Mouse (Mus musculus) neural tube, embryonic 10.5 days (tissue): ENCODE measurements around the gene 1700015G11Rik.

Source experiments
- DNase-seq: peaks from one replicate; pipeline ENCODE4 v3.0.0-alpha.2; 2017; ENCODE audit warnings: low spot score; ENCODE audit errors: extremely low spot score

Gene 1700015G11Rik

DNA sequence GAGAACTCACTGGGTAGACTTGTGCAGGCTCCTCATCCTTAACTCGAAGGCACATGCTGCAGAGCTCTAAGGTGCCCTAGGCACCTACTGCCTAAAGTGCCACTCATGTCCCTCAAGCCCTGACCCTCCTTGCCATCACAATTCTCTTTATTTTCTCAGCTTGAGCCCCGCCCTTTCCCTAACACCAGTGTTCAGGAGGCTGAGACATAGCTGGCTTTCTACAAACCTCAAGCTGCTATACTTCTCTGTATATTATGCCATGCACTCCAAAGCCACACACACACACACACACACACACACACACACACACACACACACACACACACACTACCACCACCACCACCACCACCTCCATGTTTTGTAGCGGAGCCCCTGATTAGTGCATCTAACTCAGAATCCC is at the start of gene 1700015G11Rik:
Gene 1700015G11Rik (minus strand): TSS at position 101 of the 400 bp plus-strand sequence.
- DNase-seq = no peak

DNA sequence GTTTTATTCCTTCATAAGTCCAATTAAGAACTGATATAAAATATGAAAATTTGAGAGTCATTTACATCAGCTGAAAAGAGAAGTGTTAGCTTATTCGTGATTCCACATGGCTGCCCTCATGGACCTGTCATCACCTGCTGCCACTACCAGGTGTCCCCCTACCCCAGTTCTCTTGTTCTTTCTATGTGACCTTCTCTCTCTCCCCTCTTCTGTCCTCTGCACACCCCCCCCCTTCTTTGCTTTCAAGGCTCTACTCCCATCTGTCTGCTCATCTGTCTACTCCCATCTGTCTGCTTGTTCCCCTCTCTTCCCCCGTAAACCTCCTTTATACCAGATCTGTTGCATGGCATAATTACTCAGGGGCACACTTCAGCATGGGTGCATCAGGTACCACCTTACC is 41.4 kb upstream of the 1700015G11Rik start:
- DNase-seq = no peak

DNA sequence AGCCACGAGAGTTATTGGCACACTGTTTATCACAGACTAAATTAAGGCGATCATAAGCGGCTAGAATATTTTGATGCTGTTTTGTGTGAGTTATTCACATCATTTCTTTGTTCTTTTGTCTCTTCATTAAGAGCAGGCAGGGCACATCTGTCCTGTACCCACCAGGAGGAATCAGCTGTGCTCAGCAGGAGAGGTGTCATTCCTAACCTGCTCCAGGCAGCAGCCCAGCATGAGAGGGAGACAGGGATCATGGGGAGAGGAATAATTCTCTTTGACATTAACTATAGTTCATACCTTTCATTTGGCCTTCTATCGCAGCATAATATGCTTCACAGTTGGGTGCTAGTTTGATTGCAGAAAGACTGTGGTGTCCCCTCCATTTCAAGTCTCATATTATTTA is 40.7 kb upstream of the 1700015G11Rik start:
- no peak for DNase-seq

DNA sequence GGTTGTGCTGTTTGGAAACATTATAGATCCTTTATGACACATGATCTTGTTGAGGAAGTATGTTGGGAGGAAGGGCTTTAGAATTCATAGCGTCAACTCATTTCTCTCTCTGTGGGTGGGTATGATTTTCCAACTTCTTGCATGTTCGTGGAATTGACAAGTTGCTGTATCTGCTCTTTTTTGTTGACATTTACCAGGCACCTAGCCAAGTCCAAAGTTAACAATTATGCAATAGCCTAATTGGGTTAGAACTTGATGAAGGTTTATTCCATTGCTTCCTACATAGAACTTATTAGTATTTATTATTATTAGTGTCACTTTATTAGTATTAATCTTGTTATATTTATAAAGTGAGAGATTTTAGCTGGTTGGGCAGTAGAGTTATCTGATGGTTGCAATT is 40.3 kb upstream of the 1700015G11Rik start:
- DNase-seq = no peak

DNA sequence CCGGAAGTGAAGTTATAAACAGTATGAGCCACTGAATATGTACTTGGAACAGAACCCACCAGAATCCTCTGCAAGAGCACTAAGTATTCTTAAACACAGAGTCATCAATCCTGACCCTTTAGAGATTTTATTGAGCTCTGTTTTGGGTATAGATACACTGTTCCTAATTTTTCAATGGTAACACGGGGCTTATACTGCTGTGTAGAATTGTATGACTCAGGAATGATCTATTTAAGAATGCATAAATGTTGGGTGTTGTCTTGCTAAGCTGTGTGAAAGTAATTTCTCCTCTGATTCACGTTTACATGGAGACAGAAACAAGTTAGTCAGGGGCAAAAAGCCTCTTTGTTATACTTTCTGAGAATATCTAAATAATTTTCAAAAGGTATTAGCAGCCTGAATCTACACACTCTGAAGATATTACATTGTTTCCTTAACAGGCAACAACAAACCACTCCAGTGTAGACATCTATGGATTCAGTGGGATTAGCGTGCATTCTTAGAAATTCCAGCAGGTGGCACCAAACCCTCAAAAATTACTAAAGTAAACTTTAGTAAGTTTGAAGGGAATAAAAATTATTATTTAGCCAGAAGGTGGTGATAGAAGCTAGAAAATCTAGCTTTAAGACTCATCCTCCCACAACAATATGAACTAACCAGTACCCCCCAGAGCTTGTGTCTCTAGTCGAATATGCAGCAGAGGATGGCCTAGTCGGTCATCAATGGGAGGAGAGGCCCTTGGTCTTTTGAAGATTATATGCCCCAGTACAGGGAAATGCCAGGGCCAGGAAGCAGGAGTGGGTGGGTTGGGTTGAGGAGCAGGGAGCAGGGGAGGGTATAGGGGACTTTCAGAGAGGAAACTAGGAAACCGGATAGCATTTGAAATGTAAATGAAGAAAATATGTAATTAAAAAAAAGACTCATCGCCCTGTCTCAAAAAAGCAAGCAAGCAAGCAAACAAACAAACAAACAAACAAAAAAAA is 22.4 kb upstream of the 1700015G11Rik start:
- DNase-seq = peak; percentile 36

DNA sequence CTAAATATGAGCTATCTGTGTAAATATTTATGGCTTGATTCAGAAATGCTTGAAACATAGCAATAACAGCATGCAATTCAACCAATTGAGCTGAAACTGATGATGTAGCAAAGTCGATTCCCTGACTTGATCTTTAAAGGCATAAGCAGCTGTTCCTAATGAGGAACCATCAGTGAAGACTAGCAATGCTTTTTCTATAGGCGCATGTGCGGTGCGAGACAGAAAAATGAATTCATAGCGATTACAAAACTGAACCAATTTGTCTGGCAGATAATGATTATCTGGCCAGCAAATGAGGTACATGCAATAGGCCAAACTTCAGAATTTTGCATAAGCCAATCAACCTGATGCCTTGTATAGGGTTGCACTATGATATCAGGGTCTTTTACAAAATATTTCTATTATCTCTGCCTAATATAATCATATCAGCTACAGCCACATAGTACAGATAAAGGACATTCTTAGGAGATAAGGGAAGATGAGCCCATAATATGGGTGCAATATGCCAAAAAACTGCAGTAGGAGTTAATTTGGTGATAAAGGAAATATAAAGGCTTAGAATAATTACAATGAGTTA is 8.6 kb upstream of the 1700015G11Rik start:
- no peak for DNase-seq

DNA sequence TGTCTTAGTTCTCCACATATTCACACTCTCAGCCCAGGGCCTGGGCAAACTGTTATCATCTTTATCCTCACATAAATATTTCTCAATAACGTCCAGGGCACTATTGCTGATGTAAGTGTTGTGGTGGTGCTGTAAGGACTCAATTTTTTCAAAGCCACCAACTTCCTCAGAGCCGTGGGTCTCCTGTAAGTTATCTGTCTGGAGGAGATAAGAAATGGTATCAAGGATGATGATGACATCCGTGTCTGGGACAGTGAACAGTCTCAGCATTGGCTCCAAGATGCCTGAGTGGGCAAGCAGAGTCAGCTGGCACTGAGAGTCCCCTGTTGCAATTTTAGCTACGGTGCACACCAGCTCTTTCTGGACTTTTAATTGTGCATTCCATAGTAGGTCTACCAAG is 6.5 kb upstream of the 1700015G11Rik start:
- no peak for DNase-seq

DNA sequence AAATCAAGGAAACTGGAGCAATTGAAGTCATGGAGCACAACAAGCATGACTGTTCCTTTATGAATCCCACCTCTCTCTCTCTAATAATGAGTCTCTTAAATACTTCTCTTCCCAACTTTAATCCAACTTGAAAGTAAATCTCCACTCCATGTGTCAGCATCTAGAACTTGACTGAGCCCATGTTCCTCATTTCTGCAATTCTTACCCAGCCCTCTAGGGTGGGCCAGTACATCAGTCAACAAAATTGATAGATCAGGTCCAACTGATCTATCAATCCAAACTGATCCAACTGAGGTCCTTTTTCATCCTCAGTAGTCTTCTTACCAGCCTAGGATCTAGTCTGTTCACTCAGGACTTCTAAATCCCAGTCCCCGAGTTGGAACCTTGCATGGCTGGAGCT is 348 bp downstream of the 1700015G11Rik start:
- no peak for DNase-seq

DNA sequence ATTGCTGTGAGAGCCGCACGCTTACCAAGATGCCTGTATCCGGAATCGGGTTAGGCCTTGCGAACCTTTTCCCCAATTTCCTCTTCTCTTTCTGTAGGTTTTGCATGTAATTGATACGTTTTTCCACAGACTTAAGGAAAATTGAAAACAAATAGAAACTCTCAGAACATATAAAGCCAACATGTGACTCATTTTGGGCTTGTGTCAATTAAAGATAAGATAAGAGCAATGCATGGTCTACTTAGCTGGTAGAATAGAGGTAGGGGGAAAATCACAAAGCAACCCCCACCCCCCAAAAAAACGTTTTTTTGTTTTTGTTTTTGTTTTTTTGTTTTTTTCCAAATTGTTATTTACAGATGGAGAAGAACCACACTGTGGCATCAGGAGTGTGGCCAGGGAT is 2.1 kb downstream of the 1700015G11Rik start:
- DNase-seq = no peak

DNA sequence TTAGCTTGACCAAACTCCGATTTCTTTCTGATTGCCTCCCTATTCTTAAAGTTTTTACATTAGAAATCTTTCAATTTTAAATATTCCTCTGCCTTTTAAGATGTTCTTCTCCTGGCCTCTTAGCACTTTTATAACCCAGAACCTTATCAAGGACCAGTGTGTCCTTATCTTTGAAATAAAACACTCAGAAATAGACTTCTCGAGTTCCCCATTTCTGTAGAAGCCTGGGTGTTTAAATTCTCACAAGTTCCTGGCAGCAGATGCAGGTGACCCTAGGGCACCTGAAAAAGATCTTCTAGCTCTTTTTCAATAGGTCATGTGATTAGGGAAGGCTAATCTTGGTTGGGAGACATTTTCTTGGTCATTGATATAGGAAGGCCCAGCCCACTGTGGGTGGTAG is 8.4 kb downstream of the 1700015G11Rik start:
- no peak for DNase-seq

DNA sequence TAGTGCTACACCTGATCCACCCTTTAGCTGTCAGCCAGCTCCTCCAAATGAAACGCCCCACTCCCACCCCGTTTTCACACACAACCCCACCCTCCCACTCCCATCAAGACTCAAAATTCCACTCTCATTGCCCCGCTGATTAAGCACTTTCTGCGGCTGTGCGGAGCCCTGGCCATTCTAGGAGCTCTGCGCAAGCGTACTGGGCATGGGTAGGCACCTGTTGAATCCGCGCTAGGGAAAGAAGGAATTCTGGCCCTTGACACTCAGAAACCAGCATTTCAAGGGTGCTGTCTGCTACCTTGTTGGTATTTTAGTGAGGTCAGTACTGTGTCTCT is 9.3 kb downstream of the 1700015G11Rik start:
- DNase-seq = no peak

DNA sequence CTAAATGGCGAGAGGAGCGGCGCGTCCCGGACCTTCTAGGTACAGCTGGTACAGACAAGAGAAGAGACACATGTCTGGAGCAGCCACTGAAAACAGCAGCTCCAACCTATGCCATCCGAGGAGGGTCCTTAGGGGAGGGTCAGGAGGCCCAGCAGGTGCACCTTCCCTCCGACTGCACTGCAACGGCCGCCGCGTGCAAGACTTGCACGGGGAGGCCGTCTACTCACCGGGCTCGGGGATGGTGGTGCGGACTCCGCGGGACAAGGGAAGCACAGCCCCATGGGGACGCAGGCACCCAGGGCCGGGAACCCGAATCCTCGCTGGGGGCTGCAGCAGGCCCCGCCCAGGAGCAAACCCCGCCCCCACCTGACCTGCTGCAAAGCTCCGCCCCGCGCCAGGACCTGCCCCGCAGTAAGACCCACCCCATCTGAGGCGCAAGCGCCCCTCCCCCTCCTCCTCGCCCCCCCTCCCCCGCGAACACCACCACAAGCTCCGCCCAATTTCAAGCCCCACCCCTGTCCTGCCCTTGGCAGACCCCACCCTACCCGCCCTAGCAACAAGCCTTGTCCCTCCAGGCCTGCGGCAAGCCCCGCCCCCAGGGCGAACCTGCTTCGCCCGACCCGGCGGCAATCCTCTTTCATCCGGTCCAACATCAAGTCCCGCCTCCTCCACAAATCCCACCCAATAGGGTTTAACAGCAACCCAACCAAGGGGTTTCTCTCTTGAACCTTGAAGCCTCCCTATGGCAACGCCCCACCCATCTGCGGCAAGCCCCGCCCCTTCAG is 9.8 kb downstream of the 1700015G11Rik start, which contains the start of gene Svip:
Gene Svip (minus strand): TSS at position 508 of the 785 bp plus-strand sequence.
- peak; percentile 84 for DNase-seq

DNA sequence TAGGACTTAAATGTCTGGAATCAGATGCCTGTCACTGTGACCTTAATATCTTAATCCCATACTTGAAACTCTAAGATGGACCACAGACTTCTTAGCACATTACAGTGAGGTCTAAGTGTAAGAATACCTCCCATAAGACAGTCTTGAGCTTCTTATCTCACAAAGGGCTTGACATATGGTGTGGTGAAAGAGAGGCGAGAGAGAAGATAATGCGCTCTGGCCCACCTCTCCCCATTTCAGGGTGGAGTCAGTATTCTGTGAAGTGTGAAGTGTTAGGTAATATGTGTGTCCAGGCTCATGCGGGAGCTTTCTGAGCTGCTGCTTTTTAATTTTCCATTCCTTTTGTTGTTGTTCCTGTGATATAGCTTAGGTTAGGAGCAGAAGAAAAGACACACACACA is 24.5 kb downstream of the 1700015G11Rik start:
- DNase-seq = no peak

DNA sequence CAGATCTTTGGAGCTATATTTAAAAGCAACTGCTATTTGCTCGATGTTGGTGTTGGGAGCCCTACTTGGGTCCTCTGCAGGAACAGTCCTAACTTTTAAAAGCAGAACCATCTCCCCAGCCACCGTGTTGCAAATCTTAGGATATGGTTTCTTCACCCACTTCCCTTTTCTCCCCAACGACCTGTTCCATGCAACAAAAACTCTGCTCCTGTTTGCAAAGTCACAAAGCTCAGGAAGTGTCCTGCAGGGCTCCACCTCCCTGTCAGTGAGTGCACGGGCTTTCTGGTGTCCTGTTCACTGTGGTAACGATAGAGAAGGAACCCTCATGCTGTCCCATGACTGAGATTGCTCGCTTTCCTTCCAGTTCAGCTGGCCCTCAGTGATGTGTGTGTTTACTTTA is 28.6 kb downstream of the 1700015G11Rik start:
- DNase-seq = no peak

DNA sequence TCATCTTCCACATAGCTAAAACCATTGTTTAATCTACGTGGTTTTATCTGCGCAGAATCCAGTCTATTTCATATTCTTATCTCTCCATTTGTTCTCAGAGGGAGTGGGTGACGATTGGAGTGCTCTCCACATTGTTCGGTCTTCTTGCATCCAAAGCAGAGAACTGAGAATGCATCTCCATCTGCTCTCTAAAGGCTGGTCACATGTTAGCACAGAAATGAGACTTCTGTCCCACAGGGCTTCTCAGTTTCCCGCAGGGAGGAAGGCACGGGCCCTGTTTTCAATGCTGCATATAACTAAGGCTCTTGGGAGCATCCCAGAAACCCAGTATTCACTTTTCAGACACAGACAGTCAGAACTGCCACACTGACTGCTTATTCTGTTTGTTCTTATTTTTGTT is 29.8 kb downstream of the 1700015G11Rik start:
- no peak for DNase-seq

DNA sequence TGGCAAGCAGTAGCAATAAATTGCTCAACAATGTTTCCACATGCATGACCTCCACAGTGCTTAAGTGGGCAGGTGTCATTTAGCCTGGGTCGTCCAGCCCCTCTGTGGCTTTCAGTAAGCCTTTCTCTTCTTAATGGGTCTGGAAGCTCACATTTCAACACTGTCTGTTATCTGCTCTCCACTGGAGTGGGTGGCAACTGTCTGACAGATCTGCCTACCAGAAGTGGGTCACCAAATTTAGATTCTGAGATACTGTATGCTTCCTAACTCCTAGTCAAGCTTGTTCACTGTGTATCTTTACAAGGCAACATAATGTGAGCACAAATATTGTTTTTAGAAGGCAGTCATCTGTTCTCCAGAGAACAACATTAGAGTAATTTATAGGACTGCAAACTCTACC is 33.2 kb downstream of the 1700015G11Rik start:
- DNase-seq = no peak

DNA sequence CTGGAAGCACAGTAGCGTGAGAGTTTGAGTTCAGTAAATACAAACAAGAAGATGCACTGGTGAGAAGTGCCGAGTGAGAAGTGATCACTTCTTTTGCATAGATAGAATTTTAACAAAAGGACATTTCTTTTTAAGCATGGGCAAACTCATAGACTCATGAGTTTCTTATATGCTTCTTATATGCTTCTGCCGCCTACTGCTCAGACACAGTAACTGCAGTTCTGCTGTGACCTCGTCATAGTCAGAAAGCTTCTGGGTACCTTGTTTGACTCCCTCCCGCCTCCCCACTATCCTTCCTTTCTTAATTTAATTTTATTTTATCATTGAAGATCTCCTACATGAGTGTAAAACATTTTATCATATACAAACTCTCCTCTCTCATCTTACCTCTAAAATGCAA is 36.3 kb downstream of the 1700015G11Rik start:
- DNase-seq = no peak

DNA sequence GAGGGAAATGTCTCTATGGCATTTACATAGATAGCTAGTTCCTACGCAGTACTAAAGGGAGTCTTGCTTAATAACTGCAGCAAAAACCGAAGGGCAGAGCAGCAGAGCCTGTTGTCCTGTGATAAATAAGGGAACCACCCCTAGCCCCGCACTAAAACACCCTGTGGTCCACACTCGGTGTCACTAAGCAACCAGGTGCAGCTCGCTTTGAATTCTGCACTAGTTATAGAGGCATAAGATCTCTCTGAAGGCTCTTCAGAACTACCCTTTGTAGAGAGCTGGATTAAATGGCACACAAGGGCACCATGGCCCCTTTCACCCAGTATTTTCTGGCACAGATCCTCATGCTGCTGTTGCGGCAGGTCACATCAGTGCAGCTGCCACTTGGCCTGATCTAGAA is 40.3 kb downstream of the 1700015G11Rik start:
- DNase-seq = no peak

DNA sequence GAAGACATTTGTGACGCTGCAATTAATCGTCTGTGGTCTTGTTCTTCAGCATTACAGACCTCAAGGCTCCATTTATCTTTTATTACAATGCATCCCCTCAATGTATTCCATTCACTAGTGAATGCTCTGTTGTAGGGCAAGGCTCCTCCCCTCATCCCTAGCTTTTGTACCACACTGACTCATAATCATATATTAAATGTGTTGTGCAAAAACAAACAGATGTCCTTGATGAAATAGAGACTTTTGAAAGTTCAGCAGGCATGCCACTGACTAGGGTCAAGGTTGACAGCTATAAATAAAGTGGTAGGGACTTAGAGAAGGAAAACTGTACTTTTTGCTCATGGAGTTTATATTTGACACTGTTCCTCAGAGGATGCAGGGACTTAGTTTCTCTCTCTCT is 42.0 kb downstream of the 1700015G11Rik start:
- no peak for DNase-seq

DNA sequence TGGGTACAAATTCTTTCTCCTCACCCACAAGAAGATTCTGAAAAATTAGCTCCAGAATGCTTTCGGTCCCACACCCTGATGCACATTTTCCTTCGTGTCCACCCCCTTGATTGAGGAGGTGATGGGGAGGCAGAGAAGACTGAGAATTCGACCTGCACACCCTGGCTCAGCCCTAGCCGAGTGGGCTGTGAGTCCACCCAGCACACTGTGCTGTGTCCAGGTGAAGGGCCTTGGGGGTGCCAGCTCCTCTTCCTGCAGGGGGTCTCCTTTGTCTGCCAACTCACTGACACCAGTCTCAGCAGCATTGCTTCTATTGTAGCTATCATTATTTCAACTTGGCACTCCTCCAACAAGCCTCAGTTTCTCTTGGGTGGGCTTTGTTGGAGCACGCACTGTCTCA is 42.4 kb downstream of the 1700015G11Rik start:
- no peak for DNase-seq

DNA sequence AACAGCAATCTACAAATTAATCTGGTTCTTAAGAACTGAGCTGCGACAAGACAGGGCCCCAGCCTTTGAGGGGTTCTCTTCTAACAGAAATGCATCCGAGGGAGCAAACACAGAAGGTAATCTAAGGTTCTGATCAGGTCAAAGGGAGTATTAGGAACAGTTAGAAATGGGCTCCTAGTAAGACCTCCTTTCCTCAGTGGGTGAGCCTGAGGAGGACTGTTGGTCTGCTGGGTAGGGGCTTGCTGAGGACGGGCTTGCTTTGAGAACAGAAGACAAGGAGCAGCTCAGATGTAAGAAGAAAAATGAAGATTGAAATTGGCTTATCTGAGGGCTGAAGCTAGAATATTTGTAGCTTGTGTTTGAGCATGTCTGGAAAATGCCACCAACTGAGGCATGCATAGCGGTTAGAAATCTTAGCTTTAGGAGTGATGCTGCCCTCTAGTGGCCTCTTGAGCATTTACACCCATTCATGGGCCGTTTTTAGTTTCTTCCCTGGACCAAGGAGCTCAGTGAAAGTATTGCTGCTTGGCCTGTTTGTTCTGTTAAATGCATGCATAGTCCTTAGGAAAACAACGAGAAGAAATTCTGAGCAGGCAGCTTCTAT is 43.2 kb downstream of the 1700015G11Rik start:
- peak; percentile 49 for DNase-seq

DNA sequence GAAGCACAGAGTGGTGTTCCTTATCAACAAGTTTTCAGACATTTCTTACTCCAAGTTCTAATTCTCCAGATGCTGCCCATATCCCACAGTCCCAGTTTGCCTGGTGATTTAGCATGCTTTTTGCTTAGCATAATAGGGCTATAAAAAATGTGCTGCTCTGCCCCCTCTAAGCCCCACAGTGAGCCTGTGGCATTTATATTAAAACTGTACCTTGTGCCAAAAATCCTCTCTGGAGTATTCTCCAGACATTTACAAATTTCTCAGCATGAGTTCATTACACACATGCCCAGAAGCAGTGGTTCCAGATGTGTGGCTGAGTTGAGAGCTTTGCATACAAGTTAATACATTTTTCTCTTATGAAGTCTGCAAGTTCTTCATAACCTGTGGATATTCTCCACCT is 46.1 kb downstream of the 1700015G11Rik start:
- DNase-seq = no peak
